Mouse (Mus musculus) lung, embryonic 14.5 days (tissue): ENCODE results near the gene Frmpd2. TPM values are rescaled to one million over a fixed set of nuclear protein-coding genes. Genes with fewer than 3 reads are reported as not detected.

Experiments used
- ATAC-seq: fragments of 200-750 bp; cut with Nextera tagmentation; 2 replicates; pipeline ENCODE4 v1.8.0; 2017; ENCODE audit warnings: mild to moderate bottlenecking, moderate TSS enrichment, moderate library complexity; ENCODE audit not compliant: insufficient read depth
- DNase-seq: peaks from one replicate; pipeline ENCODE4 v3.0.0-alpha.2; 2015
- H3K27ac ChIP-seq: fragments of 300-500 bp; sonication (generic); 2 replicates; pipeline ENCODE4 v1.5.1; 2014; ENCODE audit warnings: low read depth, mild to moderate bottlenecking, moderate library complexity
- H3K27me3 ChIP-seq: fragments of 300-500 bp; sonication (generic); 2 replicates; pipeline ENCODE4 v1.6.1; 2014; ENCODE audit warnings: low read length, control low read depth; ENCODE audit not compliant: insufficient read depth
- H3K36me3 ChIP-seq: fragments of 300-500 bp; sonication (generic); 2 replicates; pipeline ENCODE4 v1.6.1; 2014; ENCODE audit warnings: control low read depth; ENCODE audit not compliant: insufficient read depth
- H3K4me1 ChIP-seq: fragments of 300-500 bp; sonication (generic); 2 replicates; pipeline ENCODE4 v1.6.1; 2014; ENCODE audit warnings: antibody characterized with exemption, control low read depth; ENCODE audit not compliant: insufficient read depth
- H3K4me2 ChIP-seq: fragments of 300-500 bp; sonication (generic); 2 replicates; pipeline ENCODE4 v1.6.1; 2014; ENCODE audit warnings: mild to moderate bottlenecking
- H3K4me3 ChIP-seq: fragments of 300-500 bp; sonication (generic); 2 replicates; pipeline ENCODE4 v1.5.1; 2014; ENCODE audit warnings: low read depth, low read length
- H3K9ac ChIP-seq: fragments of 300-500 bp; sonication (generic); 2 replicates; pipeline ENCODE4 v1.6.1; 2014
- H3K9me3 ChIP-seq: fragments of 300-500 bp; sonication (generic); 2 replicates; pipeline ENCODE4 v1.6.1; 2016; ENCODE audit warnings: low read depth, low read length, control low read depth
- CTCF ChIP-seq: IDR thresholded peaks from 2 replicates; pipeline ENCODE4 v1.5.1; 2016; ENCODE audit warnings: antibody characterized with exemption, low read depth
- WGBS: fragments of 180-500 bp; shearing (Covaris S2); extraction: QIAGEN DNeasy Blood & Tissue Kit; methylation state at CpG from one replicate; pipeline ENCODE4 v1.1.7; 2014; 5-methylcytosine and 5-hydroxymethylcytosine counted together
- polyA plus RNA-seq: library from polyadenylated mRNA; unstranded; fragments of >200 nt; fragmentation: Nextera tagmentation; extraction: Ambion mirVana; gene quantifications from 2 replicates; pipeline ENCODE4 v1.2.1, GENCODE M21; 2014

Gene Frmpd2
- polyA plus RNA-seq, 1 experiment from 2014 or later: not detected

DNA sequence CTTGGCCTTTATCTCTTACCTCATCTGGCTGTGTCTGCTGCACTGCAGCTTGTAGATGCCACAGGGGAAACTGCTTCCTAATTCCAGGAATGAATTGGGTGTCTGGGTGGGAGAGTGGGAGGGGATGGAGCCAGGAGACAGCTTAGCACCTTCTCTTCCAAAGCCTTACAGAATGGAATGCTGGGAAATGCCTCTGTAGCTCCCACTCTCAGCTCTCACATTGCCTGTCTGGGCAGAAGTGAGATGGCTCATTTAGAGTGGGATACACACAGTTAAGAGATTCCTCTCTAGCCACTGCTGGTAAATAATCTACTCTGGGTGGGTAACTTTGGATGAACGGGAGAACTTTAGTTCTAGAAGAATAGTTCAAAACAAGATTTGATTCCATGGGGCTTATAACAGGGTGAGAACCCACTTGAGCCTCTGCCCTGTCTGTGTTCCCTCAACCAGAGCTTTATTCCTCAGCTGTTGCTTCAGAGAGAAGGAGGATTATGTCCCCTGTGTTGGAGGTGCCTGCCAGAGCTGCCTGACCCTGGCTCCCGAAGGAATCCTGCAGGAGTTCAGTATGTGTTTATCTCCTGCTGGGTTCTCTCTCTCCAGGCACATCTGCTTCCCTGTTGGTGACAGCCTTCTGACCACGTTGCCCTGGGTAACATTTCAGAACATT is 4.7 kb downstream of the Frmpd2 start:
- Histone ChIP-seq H3K4me2 (no peak overlapping the region), H3K27me3 (no peaks in the 10 kb centered on the region), H3K9me3 (no peaks in the 10 kb centered on the region), H3K9ac (no peak overlapping the region), H3K4me3 (no peak overlapping the region), H3K4me1 (no peaks in the 10 kb centered on the region; the same call in 1 of the 2 replicates), H3K36me3 (no peaks in the 10 kb centered on the region), H3K27ac (no peak overlapping the region)
- ATAC-seq (no peak), DNase-seq (no peak)
- 4% methylated on average over 3 of the region's 3 CpGs for WGBS
- TF ChIP-seq CTCF: no peak

DNA sequence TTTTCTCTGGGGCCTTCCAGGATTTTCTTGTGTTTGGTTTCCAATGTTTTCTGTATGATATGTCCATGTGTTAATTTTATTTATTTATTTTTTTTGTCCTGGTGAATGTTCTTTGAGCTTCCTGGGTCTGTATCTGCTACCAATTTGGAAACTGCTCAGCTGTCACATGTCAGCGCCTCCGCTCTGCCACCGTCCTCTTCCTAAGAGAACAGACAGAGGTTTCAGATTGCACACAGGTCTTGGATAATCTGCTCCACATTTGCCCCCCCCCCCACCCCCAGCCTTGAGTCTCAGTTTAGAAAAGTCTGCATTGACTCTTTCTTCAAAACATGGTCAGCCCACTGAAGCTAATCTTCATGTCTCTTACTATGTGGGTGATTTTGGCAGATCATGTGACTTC is 10.5 kb downstream of the Frmpd2 start:
- Histone ChIP-seq H3K27ac (no peak overlapping the region), H3K4me2 (no peak overlapping the region), H3K9ac (no peak overlapping the region), H3K4me3 (no peak overlapping the region), H3K27me3 (no peaks in the 10 kb centered on the region), H3K36me3 (no peaks in the 10 kb centered on the region), H3K9me3 (no peaks in the 10 kb centered on the region), H3K4me1 (no peaks in the 10 kb centered on the region)
- no peak for TF ChIP-seq CTCF
- DNase-seq (no peak), ATAC-seq (no peak)
- WGBS: 34% methylated on average over 3 of the region's 3 CpGs

GRCm38 (mm10) chr14:33487805-33488550 is 16.5 kb downstream of the Frmpd2 start:
- no peaks in the 10 kb centered on the region for H3K36me3 ChIP-seq
- H3K27me3 ChIP-seq: no peaks in the 10 kb centered on the region
- 0 out of 2 replicates have a peak overlapping the region, but pooled peaks have one; percentile 8 for H3K27ac ChIP-seq
- WGBS: 40% methylated on average over 15 of the region's 15 CpGs
- no peak overlapping the region for H3K9ac ChIP-seq
- peak overlapping the region; percentile 3; the same call in 1 of the 2 replicates for H3K4me2 ChIP-seq
- no peaks in the 10 kb centered on the region for H3K4me1 ChIP-seq
- no peak for TF ChIP-seq CTCF
- DNase-seq (peak; percentile 88), ATAC-seq (peak; percentile 88)
- H3K4me3 ChIP-seq: no peak overlapping the region
- no peaks in the 10 kb centered on the region for H3K9me3 ChIP-seq

GRCm38 (mm10) chr14:33495226-33495625 is 23.7 kb downstream of the Frmpd2 start:
- H3K9ac ChIP-seq: no peak overlapping the region
- H3K9me3 ChIP-seq: no peaks in the 10 kb centered on the region
- TF ChIP-seq CTCF: no peak
- no peaks in the 10 kb centered on the region for H3K27me3 ChIP-seq
- WGBS: 69% methylated on average over 4 of the region's 4 CpGs
- no peaks in the 10 kb centered on the region for H3K4me1 ChIP-seq
- DNase-seq (no peak), ATAC-seq (no peak)
- H3K4me2 ChIP-seq: no peak overlapping the region
- no peak overlapping the region for H3K27ac ChIP-seq
- H3K4me3 ChIP-seq: no peak overlapping the region
- no peaks in the 10 kb centered on the region for H3K36me3 ChIP-seq

DNA sequence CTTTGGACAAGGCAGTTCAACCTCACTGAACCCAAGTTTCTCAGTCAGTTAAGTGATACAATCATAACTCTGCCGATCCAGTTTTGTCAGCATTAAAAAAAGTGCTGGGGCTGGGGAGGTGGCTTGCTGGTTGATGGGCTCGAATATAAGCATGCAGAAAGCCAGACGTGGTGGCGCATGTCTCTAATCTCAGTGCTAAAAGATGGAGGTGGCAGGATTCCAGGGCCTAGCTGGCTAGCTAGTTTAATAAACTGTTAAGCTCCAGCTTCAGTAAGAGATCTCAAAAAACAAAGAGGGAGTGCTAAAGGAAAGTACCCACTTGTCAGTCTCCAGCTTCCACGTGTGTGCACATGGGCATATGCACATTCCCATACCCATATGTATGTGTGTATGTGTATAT is 25.9 kb downstream of the Frmpd2 start:
- WGBS: 47% methylated on average over 5 of the region's 5 CpGs
- Histone ChIP-seq H3K27ac (no peak overlapping the region), H3K4me1 (no peaks in the 10 kb centered on the region), H3K36me3 (no peaks in the 10 kb centered on the region), H3K4me2 (no peak overlapping the region), H3K27me3 (no peaks in the 10 kb centered on the region), H3K9ac (no peak overlapping the region), H3K9me3 (no peaks in the 10 kb centered on the region), H3K4me3 (no peak overlapping the region)
- DNase-seq (peak; percentile 68), ATAC-seq (no peak)
- TF ChIP-seq CTCF: no peak

GRCm38 (mm10) chr14:33498849-33499248 is 27.4 kb downstream of the Frmpd2 start:
- Histone ChIP-seq H3K4me2 (no peak overlapping the region), H3K36me3 (no peaks in the 10 kb centered on the region), H3K9ac (no peak overlapping the region), H3K9me3 (no peaks in the 10 kb centered on the region), H3K27ac (no peak overlapping the region), H3K4me1 (no peaks in the 10 kb centered on the region), H3K27me3 (no peaks in the 10 kb centered on the region), H3K4me3 (no peak overlapping the region)
- no peak for TF ChIP-seq CTCF
- ATAC-seq: 0 out of 2 replicates have a peak, but pooled peaks have one; percentile 35
- 46% methylated on average over 3 of the region's 3 CpGs for WGBS
- DNase-seq: no peak

DNA sequence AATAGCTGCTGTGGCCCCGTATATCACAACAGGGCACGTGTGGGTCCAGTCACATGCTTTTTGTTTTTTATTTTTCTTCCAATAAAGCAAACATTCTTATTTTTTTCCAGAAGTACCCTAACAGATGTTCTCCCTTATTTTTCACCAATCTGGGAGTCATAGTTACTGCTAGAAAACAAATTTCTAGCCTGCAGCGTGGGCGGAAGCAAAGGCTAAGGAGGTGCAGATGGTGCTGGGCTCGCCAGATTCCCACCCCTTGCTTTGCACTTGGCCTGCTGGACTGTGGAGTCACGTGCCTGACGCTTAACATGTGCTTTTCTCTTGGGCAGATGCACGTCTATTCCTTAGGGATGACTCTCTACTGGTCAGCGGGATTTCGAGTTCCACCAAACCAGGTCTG is 29.1 kb downstream of the Frmpd2 start:
- Histone ChIP-seq H3K27ac (no peak overlapping the region), H3K4me1 (no peaks in the 10 kb centered on the region), H3K27me3 (no peaks in the 10 kb centered on the region), H3K9me3 (no peaks in the 10 kb centered on the region), H3K4me3 (no peak overlapping the region), H3K4me2 (no peak overlapping the region), H3K9ac (no peak overlapping the region), H3K36me3 (no peaks in the 10 kb centered on the region)
- ATAC-seq (no peak), DNase-seq (no peak)
- 58% methylated on average over 10 of the region's 10 CpGs for WGBS
- no peak for TF ChIP-seq CTCF
